Mouse (Mus musculus) stomach, postnatal 0 days (tissue): Measurements from ENCODE around the gene Gfod1.

Experiments
- CTCF ChIP-seq: IDR thresholded peaks from 2 replicates; pipeline ENCODE4 v1.5.1; 2016; ENCODE audit warnings: antibody characterized with exemption, low read depth, mild to moderate bottlenecking, moderate library complexity
- EP300 ChIP-seq: optimal IDR thresholded peaks from 2 replicates; pipeline ENCODE3; 2016; ENCODE audit warnings: antibody characterized with exemption

GRCm38 (mm10) chr13:43317411-43317810 lies 13.4 kb upstream of the Gfod1 start:
- TF ChIP-seq CTCF (no peak), EP300 (no peak)
